Mouse (Mus musculus) brown adipose tissue, adult 24 weeks (tissue): ENCODE results near the gene Fam92b. TPM values are rescaled to one million over a fixed set of nuclear protein-coding genes. Genes with fewer than 3 reads are reported as not detected.

Experiments
- H3K27ac ChIP-seq: fragments of 200-500 bp; replicated peaks from 2 replicates; pipeline ENCODE4 v1.5.1; 2012; ENCODE audit warnings: low read depth, mild to moderate bottlenecking, low read length
- H3K4me1 ChIP-seq: fragments of 200-500 bp; 2 replicates; pipeline ENCODE4 v1.6.1; 2012; ENCODE audit warnings: low read length, mixed read lengths; ENCODE audit not compliant: control insufficient read depth, insufficient read depth, insufficient read length
- H3K4me3 ChIP-seq: fragments of 200-500 bp; 2 replicates; pipeline ENCODE4 v1.5.1; 2012; ENCODE audit warnings: low read depth, mild to moderate bottlenecking, low read length, moderate library complexity; ENCODE audit not compliant: insufficient read depth
- polyA plus RNA-seq: library from polyadenylated mRNA; stranded (reverse); fragments of >200 nt; gene quantifications from 2 replicates; pipeline ENCODE4 v1.2.4, GENCODE M21; 2012; ENCODE audit not compliant: missing spikeins, insufficient read depth, insufficient read length

Fam92b gene
- not detected in 2 replicates for polyA plus RNA-seq

DNA sequence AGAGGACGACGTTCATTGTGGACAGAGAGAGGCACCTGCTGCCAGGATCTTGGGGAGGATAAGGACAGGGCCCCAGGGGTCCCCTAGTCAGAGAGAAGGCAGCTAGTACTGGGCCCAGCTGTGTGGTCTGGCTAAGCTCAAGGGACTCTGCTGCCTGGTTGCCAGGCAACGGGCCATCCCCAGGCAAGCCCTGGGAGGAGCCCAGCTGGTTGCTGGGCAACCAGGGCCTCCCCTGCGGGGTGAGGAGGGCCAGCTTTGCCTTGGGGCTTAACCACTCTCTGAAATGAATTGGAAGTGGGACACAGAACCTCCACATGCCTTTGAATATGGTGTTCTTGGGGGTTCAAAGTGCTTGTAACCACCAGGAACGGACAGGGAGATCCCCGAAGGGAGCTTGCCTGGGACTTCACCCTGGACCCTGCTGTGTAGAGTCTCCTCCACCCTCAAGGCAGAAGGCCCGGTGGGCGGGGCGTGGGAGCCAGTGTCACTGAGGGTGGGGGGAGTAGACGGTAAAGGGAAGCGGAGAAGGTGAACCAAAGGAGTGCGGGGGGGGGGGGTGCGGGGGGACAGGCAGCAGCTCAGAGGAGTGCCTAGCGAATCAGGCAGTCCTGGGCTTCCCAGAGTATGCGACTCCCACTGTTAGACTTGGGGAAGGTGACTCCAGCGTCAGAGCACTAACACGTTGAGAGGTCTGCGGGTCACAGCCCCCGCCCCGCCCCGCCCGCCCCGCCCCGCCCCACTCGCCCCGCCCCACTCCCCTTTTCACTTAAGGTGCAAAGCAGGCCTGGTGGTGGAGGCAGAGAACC, at the start of gene Fam92b:
Gene Fam92b (minus strand): TSS at position 149 of the 806 bp plus-strand sequence.
- no peak within 1 kb of the TSS for H3K4me3 ChIP-seq
- H3K4me1 ChIP-seq, result no peaks in the 10 kb centered on the region
- no peak within 1 kb of the TSS for H3K27ac ChIP-seq

DNA sequence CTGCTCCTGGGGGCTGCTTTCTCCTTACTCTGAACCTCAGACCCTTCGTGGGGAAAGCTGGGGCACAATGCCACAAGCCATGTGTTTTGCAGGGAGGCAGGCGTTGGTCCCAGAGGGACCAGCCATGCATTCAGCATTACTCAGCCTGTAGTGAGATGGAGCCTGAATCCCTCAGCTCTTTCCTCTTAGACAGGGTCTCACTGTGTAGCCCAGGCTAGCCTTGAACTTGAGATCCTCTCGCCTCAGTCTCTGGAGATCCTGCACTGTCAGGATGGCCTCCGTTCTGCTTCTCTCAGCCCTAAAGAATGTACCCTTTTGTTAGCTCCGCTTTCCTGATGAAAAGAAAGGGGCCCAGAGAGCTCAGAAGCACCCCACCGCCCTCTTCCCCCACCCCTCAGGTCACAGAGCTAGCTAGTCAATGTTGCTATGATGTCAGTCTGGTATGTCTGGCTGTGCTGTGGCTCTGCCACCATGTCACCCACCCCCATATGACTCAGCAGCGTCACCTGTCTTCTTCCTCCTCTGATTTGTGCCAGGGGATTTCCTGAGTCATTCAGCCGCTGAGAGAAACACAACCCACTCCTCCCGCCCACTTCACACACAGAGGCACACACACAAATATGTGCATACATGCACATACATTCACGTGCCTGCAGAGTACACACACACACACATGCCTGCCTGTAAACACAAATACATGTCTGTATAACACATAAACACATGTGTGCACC, 48.3 kb upstream of the Fam92b start:
- peaks cover 10% of the 10 kb centered on the region; the same call in 1 of the 2 replicates for H3K4me1 ChIP-seq

GRCm38 (mm10) chr8:120224521-120225420, 47.5 kb upstream of the Fam92b start:
- H3K4me1 ChIP-seq, result peaks cover 2% of the 10 kb centered on the region; the same call in 1 of the 2 replicates
- H3K27ac ChIP-seq, result no peak overlapping the region
- no peak overlapping the region for H3K4me3 ChIP-seq

More for the DNA sequence above, 48.3 kb upstream of the Fam92b start:
- Histone ChIP-seq H3K27ac (no peak overlapping the region), H3K4me3 (no peak overlapping the region)

GRCm38 (mm10) chr8:120222548-120222947, 45.3 kb upstream of the Fam92b start:
- Histone ChIP-seq H3K27ac (no peak overlapping the region), H3K4me1 (0 out of 2 replicates have a peak, but pooled peaks cover 2% of the 10 kb centered on the region), H3K4me3 (no peak overlapping the region)

GRCm38 (mm10) chr8:120216855-120217830, 39.9 kb upstream of the Fam92b start:
- no peak overlapping the region for H3K27ac ChIP-seq

GRCm38 (mm10) chr8:120215416-120216141, 38.3 kb upstream of the Fam92b start:
- no peak overlapping the region for H3K27ac ChIP-seq
- H3K4me1 ChIP-seq, result peaks cover 10% of the 10 kb centered on the region
- no peak overlapping the region for H3K4me3 ChIP-seq

More at GRCm38 (mm10) chr8:120216855-120217830, 39.9 kb upstream of the Fam92b start:
- Histone ChIP-seq H3K4me1 (peaks cover 10% of the 10 kb centered on the region), H3K4me3 (no peak overlapping the region)

- peaks cover 10% of the 10 kb centered on the region for H3K4me1 ChIP-seq
- H3K4me3 ChIP-seq, result no peak overlapping the region
- H3K27ac ChIP-seq, result peak overlapping the region; percentile 72
Observed at GRCm38 (mm10) chr8:120213939-120214338, 36.7 kb upstream of the Fam92b start.

GRCm38 (mm10) chr8:120213229-120213628, 36.0 kb upstream of the Fam92b start:
- peak overlapping the region; percentile 72 for H3K27ac ChIP-seq
- peaks cover 10% of the 10 kb centered on the region for H3K4me1 ChIP-seq
- H3K4me3 ChIP-seq, result no peak overlapping the region

GRCm38 (mm10) chr8:120212596-120212995, 35.3 kb upstream of the Fam92b start:
- no peak overlapping the region for H3K4me3 ChIP-seq
- H3K27ac ChIP-seq, result no peak overlapping the region
- peaks cover 10% of the 10 kb centered on the region for H3K4me1 ChIP-seq

GRCm38 (mm10) chr8:120211345-120211744, 34.1 kb upstream of the Fam92b start:
- Histone ChIP-seq H3K4me3 (no peak overlapping the region), H3K27ac (no peak overlapping the region), H3K4me1 (peaks cover 10% of the 10 kb centered on the region)

DNA sequence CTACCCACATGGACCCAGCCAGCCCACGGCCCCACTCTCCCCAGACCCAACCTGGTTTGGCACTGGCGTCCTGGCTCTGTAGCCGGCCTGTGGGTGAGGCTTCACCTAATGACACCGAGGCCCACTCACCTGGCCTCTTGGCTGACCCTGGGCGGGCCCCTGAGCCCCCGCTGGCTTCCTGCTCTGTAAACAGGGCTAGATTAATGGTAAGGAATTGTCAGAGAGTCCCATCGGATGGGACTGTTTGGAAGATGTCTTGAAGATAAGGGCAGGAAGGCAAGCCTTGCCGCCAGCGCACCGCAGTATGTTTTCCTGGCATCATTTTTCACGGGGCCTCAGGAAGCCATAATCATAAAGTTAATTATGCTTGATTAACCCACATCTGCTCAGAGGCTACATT, 30.8 kb upstream of the Fam92b start:
- H3K4me1 ChIP-seq, result peaks cover 20% of the 10 kb centered on the region
- H3K27ac ChIP-seq, result no peak overlapping the region
- H3K4me3 ChIP-seq, result no peak overlapping the region

GRCm38 (mm10) chr8:120207364-120207763, 30.1 kb upstream of the Fam92b start:
- H3K4me3 ChIP-seq, result no peak overlapping the region
- H3K4me1 ChIP-seq, result peaks cover 20% of the 10 kb centered on the region
- no peak overlapping the region for H3K27ac ChIP-seq

DNA sequence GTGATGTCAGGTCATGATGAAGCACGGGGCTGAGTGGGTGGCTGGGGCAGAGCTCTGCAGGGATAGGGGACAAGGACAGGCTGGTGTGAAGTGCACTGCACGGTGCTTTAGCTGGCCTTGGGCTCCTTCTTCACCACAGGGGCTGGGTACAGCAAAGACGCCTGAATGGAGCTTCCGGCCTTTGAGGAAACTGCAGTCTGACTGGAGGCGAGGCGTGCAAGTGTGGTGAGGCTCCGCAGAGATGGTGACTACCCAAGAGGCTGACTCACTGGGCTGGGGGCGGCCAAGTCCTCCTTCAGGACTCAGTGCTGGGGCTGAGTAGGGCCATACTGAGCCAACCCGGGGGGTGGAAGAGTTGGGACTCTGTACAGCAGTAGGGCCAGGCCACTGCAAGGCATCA, 28.6 kb upstream of the Fam92b start:
- no peak overlapping the region for H3K4me3 ChIP-seq
- H3K27ac ChIP-seq, result no peak overlapping the region
- H3K4me1 ChIP-seq, result peaks cover 20% of the 10 kb centered on the region
